Comparison of ENCODE assay signal across 23 mouse cellular contexts in the genomic region with DNA sequence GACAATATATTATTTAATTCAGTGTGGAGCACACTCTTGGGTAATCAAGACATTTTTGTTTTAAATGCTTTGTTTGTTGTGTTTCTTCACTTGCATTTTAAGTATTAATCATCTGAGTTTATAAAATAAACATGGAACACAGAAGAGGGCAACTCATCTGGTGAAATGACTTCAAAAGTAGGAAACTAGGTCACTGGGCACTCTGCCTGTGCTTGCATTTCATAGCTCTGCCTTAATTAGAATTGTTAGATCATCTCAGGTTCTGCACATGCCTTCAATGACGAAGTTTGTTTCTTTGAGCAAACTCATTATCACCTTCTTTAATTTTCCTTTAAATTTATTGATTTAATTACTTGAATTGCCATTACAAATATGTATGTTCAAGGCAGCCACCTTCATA.
DNase-seq lines count a peak whose midpoint lies in the region; TF ChIP-seq lines count a peak whose summit lies in the region.
"Had no signal": no experiment of that assay in that cellular context is flagged by ENCODE, and none has a peak within 500 bp of the region (broad histone marks: within the 10 kb centered on the region; RNA-seq: fewer than 3 reads in every experiment).

No protein-coding gene starts in this region.

- H3K27ac ChIP-seq in gastrocnemius, adult 2 months, result no peak overlapping the region
- H3K27ac ChIP-seq: embryonic facial prominence, embryonic 13.5 days; forebrain, embryonic 12.5 days; hindbrain, embryonic 12.5 days; limb, embryonic 13.5 days; liver, embryonic 14.5 days; midbrain, embryonic 13.5 days had no signal

- DNase-seq in adrenal gland, adult 2 months, result peak; percentile 19
- no peak for DNase-seq in adrenal gland, postnatal 4 days (ENCODE audit: low spot score in 2 of 2)
- DNase-seq in gastrocnemius, adult 2 months, result peak; percentile 15
- no peak for DNase-seq in gastrocnemius, postnatal 4 days (ENCODE audit: low spot score in 2 of 2)
- DNase-seq in right cerebral cortex, postnatal 14 days, result peak; percentile 8
- DNase-seq in right cerebral cortex, postnatal 10 days (ENCODE audit: low spot score in 2 of 2), result no peak
- peak; percentile 75 for DNase-seq in retina, postnatal 1 day
- DNase-seq in layer of hippocampus, postnatal 36 days, result no peak
- DNase-seq: cerebellum, postnatal 36 days; embryo, embryonic 11 days; kidney, adult 18-20 months; kidney, postnatal 14 days; lung, embryonic 14.5 days; thymus, adult 18-20 months; thymus, postnatal 36 days had no signal

- intact Hi-C loops in gastrocnemius, adult 2 months (cut with DNase I), result no loop called here

- no peak for TF ChIP-seq CTCF in gastrocnemius, adult 2 months (IDR thresholded peaks at IDR 0.05)

- H3K4me3 ChIP-seq in gastrocnemius, adult 2 months, result no peak overlapping the region
- H3K4me3 ChIP-seq: embryonic facial prominence, embryonic 13.5 days; erythroblast, embryonic 14.5 days; forebrain, embryonic 12.5 days; heart, embryonic 12.5 days; hindbrain, embryonic 12.5 days; limb, embryonic 13.5 days; midbrain, embryonic 13.5 days had no signal

Comparison
In these comparisons a context has a peak if more than half of its experiments do, and no peak if none do; other contexts are left out.
1. DNase-seq: peak in adrenal gland, adult 2 months (single experiment), gastrocnemius, adult 2 months (single experiment), right cerebral cortex, postnatal 14 days (single experiment) and retina, postnatal 1 day (single experiment); none in adrenal gland, postnatal 4 days (0 of 2), gastrocnemius, postnatal 4 days (0 of 2), right cerebral cortex, postnatal 10 days (0 of 2) and layer of hippocampus, postnatal 36 days (0 of 2).